In the genomic region with DNA sequence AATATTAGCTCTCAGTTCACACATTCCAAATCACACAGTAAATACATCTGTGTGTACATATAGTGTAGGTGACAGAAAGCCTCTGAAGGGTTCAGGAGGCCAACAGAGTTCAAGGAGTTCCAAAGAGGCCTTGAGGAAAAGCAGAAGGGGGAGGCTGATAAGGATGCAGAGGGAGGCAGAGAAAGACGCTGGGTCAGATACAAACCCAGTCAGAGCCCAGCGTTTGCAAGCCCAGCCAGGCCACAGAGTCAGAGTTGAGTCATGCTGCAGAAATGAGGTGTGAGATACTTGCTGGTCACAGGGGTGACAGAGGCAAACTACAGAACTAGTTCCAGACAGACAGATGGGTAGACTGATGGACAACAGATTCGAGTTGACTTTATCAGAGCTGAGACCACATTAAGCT, we compare ENCODE assay signal across 12 mouse cellular contexts.
DNase-seq lines count a peak whose midpoint lies in the region; ATAC-seq and TF ChIP-seq lines count a peak whose summit lies in the region.
"Had no signal": no experiment of that assay in that cellular context is flagged by ENCODE, and none has a peak within 500 bp of the region (broad histone marks: within the 10 kb centered on the region; RNA-seq: fewer than 3 reads in every experiment).

No protein-coding gene starts in this region.

- TF ChIP-seq EP300 in liver, embryonic 14.5 days (IDR thresholded peaks at IDR 0.05; ENCODE audit: low read depth): peak; percentile 65
- no peak for TF ChIP-seq EP300 in stomach, postnatal 0 days (optimal IDR thresholded peaks at IDR 0.05)

- H3K27me3 ChIP-seq in testis, adult 2 months (ENCODE audit: control insufficient read depth, insufficient read depth, low read length): no peaks in the 10 kb centered on the region
- H3K27me3 ChIP-seq in heart, embryonic 11.5 days (ENCODE audit: control insufficient read depth, insufficient read depth, low read length): no peaks in the 10 kb centered on the region
- H3K27me3 ChIP-seq in liver, embryonic 14.5 days (ENCODE audit: control insufficient read depth, insufficient read depth, low read length): no peaks in the 10 kb centered on the region
- H3K27me3 ChIP-seq in stomach, postnatal 0 days (ENCODE audit: control insufficient read depth, insufficient read depth, low read length): no peaks in the 10 kb centered on the region
- no peaks in the 10 kb centered on the region for H3K27me3 ChIP-seq in forebrain, embryonic 10.5 days (ENCODE audit: poor library complexity, severe bottlenecking)
- H3K27me3 ChIP-seq: midbrain, embryonic 12.5 days had no signal

- no peaks in the 10 kb centered on the region for H3K9me3 ChIP-seq in heart, embryonic 11.5 days (replicated peaks; ENCODE audit: control insufficient read depth, low read length)
- H3K9me3 ChIP-seq in liver, embryonic 14.5 days (ENCODE audit: control insufficient read depth, low read length): no peaks in the 10 kb centered on the region
- no peaks in the 10 kb centered on the region for H3K9me3 ChIP-seq in stomach, postnatal 0 days (ENCODE audit: control insufficient read depth, low read length)
- H3K9me3 ChIP-seq in forebrain, embryonic 10.5 days: no peaks in the 10 kb centered on the region
- H3K9me3 ChIP-seq: G1E; midbrain, embryonic 12.5 days had no signal

- H3K4me1 ChIP-seq in testis, adult 2 months (ENCODE audit: control insufficient read depth, insufficient read depth, low read length): peaks cover 5% of the 10 kb centered on the region
- peaks cover 37% of the 10 kb centered on the region for H3K4me1 ChIP-seq in heart, embryonic 11.5 days (ENCODE audit: control insufficient read depth, insufficient read depth, low read length)
- H3K4me1 ChIP-seq in liver, embryonic 14.5 days (replicated peaks; ENCODE audit: control insufficient read depth in 2 of 2, insufficient read depth in 2 of 2, low read length in 1 of 2): peaks cover 6 to 29% of the 10 kb centered on the region in 2 experiments
- H3K4me1 ChIP-seq in stomach, postnatal 0 days (replicated peaks; ENCODE audit: control insufficient read depth, insufficient read depth): peaks cover 4% of the 10 kb centered on the region; the same call in 1 of the 2 replicates
- H3K4me1 ChIP-seq in forebrain, embryonic 10.5 days: peaks cover 8% of the 10 kb centered on the region; the same call in 1 of the 2 replicates
- H3K4me1 ChIP-seq: midbrain, embryonic 12.5 days had no signal

- no peak for DNase-seq in testis, postnatal 10 days (ENCODE audit: low spot score)
- DNase-seq in liver, embryonic 14.5 days (ENCODE audit: low read depth in 3 of 3, low spot score in 3 of 3): peak in 2 of 3 experiments; percentile 7 to 44
- peak; percentile 68 for DNase-seq in stomach, postnatal 0 days (ENCODE audit: low spot score)
- DNase-seq in forebrain, embryonic 10.5 days (ENCODE audit: extremely low spot score, low spot score): no peak
- no peak for DNase-seq in cerebellum, adult 11-12 months
- no peak for DNase-seq in cerebellum, adult 8-10 months
- DNase-seq: cerebellum, adult 9-11 months; gastrocnemius, postnatal 10 days had no signal

- ATAC-seq in heart, embryonic 11.5 days (replicated peaks; ENCODE audit: insufficient number of reproducible peaks, low FRiP score, low TSS enrichment): peak; percentile 68; the same call in 1 of the 2 replicates
- peak; percentile 81 for ATAC-seq in liver, embryonic 14.5 days (ENCODE audit: insufficient read depth)
- peak; percentile 89 for ATAC-seq in stomach, postnatal 0 days (ENCODE audit: low FRiP score, low TSS enrichment)

- H3K4me3 ChIP-seq in testis, adult 2 months (ENCODE audit: control insufficient read depth, low read depth, low read length): no peak overlapping the region
- no peak overlapping the region for H3K4me3 ChIP-seq in heart, embryonic 11.5 days (ENCODE audit: low read depth, low read length)
- H3K4me3 ChIP-seq in liver, embryonic 14.5 days (ENCODE audit: insufficient read depth in 1 of 2, low read depth in 2 of 2, low read length in 2 of 2): no peak overlapping the region
- H3K4me3 ChIP-seq in stomach, postnatal 0 days (ENCODE audit: low read depth, low read length): no peak overlapping the region
- no peak overlapping the region for H3K4me3 ChIP-seq in forebrain, embryonic 10.5 days
- H3K4me3 ChIP-seq: midbrain, embryonic 12.5 days had no signal

- no peak overlapping the region; the same call in 1 of the 2 replicates for H3K4me2 ChIP-seq in heart, embryonic 11.5 days
- 0 out of 2 replicates have a peak overlapping the region, but pooled peaks have one; percentile 13 for H3K4me2 ChIP-seq in liver, embryonic 14.5 days (ENCODE audit: low read depth)
- no peak overlapping the region for H3K4me2 ChIP-seq in stomach, postnatal 0 days (replicated peaks; ENCODE audit: low read depth)
- H3K4me2 ChIP-seq: midbrain, embryonic 12.5 days had no signal

- H3K36me3 ChIP-seq in testis, adult 2 months (ENCODE audit: control insufficient read depth, insufficient read depth, low read length): peaks cover 1% of the 10 kb centered on the region; the same call in 1 of the 2 replicates
- no peaks in the 10 kb centered on the region for H3K36me3 ChIP-seq in heart, embryonic 11.5 days (ENCODE audit: control insufficient read depth, insufficient read depth, low read length)
- H3K36me3 ChIP-seq in liver, embryonic 14.5 days (replicated peaks; ENCODE audit: control insufficient read depth, insufficient read depth, low read depth): no peaks in the 10 kb centered on the region
- H3K36me3 ChIP-seq in stomach, postnatal 0 days (ENCODE audit: control insufficient read depth, insufficient read depth, low read length): no peaks in the 10 kb centered on the region
- H3K36me3 ChIP-seq in forebrain, embryonic 10.5 days (replicated peaks): no peaks in the 10 kb centered on the region
- H3K36me3 ChIP-seq: G1E; midbrain, embryonic 12.5 days had no signal

- H3K9ac ChIP-seq in heart, embryonic 11.5 days (ENCODE audit: low read depth, low read length): no peak overlapping the region
- no peak overlapping the region for H3K9ac ChIP-seq in liver, embryonic 14.5 days (replicated peaks)
- no peak overlapping the region for H3K9ac ChIP-seq in stomach, postnatal 0 days (ENCODE audit: low read length)
- H3K9ac ChIP-seq: midbrain, embryonic 12.5 days had no signal

- H3K27ac ChIP-seq in testis, adult 2 months (ENCODE audit: control insufficient read depth, insufficient read depth, low read depth, low read length): peak overlapping the region; percentile 49
- peak overlapping the region; percentile 87 for H3K27ac ChIP-seq in heart, embryonic 11.5 days (ENCODE audit: low read depth, low read length)
- peak overlapping the region; percentile 67 for H3K27ac ChIP-seq in liver, embryonic 14.5 days
- H3K27ac ChIP-seq in stomach, postnatal 0 days (replicated peaks): no peak overlapping the region; the same call in 1 of the 2 replicates
- no peak overlapping the region for H3K27ac ChIP-seq in forebrain, embryonic 10.5 days
- H3K27ac ChIP-seq: midbrain, embryonic 12.5 days had no signal

- TF ChIP-seq POLR2A in testis, adult 2 months (IDR thresholded peaks at IDR 0.05; ENCODE audit: control insufficient read depth, low read depth, low read length): no peak

- TF ChIP-seq CTCF in testis, adult 2 months (IDR thresholded peaks at IDR 0.05; ENCODE audit: control insufficient read depth, insufficient read depth, insufficient replicate concordance, low read depth, low read length): no peak
- TF ChIP-seq CTCF in liver, embryonic 14.5 days (IDR thresholded peaks at IDR 0.05; ENCODE audit: low read depth): no peak
- no peak for TF ChIP-seq CTCF in stomach, postnatal 0 days (IDR thresholded peaks at IDR 0.05; ENCODE audit: low read depth)

- 7% methylated on average over 3 of the region's 3 CpGs for WGBS in heart, embryonic 11.5 days (ENCODE audit: insufficient replicate concordance)
- WGBS in liver, embryonic 14.5 days (ENCODE audit: insufficient replicate concordance): 15% methylated on average over 3 of the region's 3 CpGs
- 17% methylated on average over 3 of the region's 3 CpGs for WGBS in stomach, postnatal 0 days
- 82% methylated on average over 3 of the region's 3 CpGs for WGBS in forebrain, embryonic 10.5 days

Comparison
In these comparisons a context has a peak if more than half of its experiments do, and no peak if none do; other contexts are left out.
1. H3K27ac ChIP-seq: peak in testis, adult 2 months (single experiment), heart, embryonic 11.5 days (single experiment) and liver, embryonic 14.5 days (single experiment); none in stomach, postnatal 0 days (single experiment) and forebrain, embryonic 10.5 days (single experiment).
2. DNase-seq: peak in liver, embryonic 14.5 days (2 of 3) and stomach, postnatal 0 days (single experiment); none in testis, postnatal 10 days (single experiment), forebrain, embryonic 10.5 days (single experiment), cerebellum, adult 11-12 months (single experiment) and cerebellum, adult 8-10 months (single experiment).
3. Peak in every context shown above with its lines, with median percentiles within 50 percentile points of each other: ATAC-seq.